Mouse (Mus musculus) intestine, embryonic 14.5 days (tissue): ENCODE measurements at regions not wholly inside any gene's neighbourhood (a gene's known extent, or its start where the extent isn't known, plus 50 kb on each side); places are given as distances from the start of the nearest gene placed in this dataset.

Experiments used
- ATAC-seq: fragments of 200-750 bp; cut with Nextera tagmentation; replicated peaks from 2 replicates; pipeline ENCODE4 v1.8.0; 2017; ENCODE audit warnings: low read depth, moderate number of reproducible peaks, moderate TSS enrichment, moderate library complexity; ENCODE audit not compliant: low FRiP score, low TSS enrichment
- DNase-seq: peaks from one replicate; pipeline ENCODE4 v3.0.0-alpha.2; 2018; ENCODE audit warnings: low spot score
- H3K27ac ChIP-seq: fragments of 300-500 bp; sonication (generic); 2 replicates; pipeline ENCODE4 v1.5.1; 2014; ENCODE audit warnings: low read depth, mild to moderate bottlenecking, control low read depth
- H3K27me3 ChIP-seq: fragments of 300-500 bp; sonication (generic); replicated peaks from 2 replicates; pipeline ENCODE4 v1.6.1; 2014; ENCODE audit warnings: low read length, control low read depth; ENCODE audit not compliant: control insufficient read depth, insufficient read depth
- H3K36me3 ChIP-seq: fragments of 300-500 bp; sonication (generic); 2 replicates; pipeline ENCODE4 v1.6.1; 2014; ENCODE audit warnings: low read length, control low read depth; ENCODE audit not compliant: control insufficient read depth, insufficient read depth
- H3K4me1 ChIP-seq: fragments of 300-500 bp; sonication (generic); replicated peaks from 2 replicates; pipeline ENCODE4 v1.6.1; 2014; ENCODE audit warnings: low read length, control low read depth, mixed read lengths; ENCODE audit not compliant: control insufficient read depth, insufficient read depth
- H3K4me2 ChIP-seq: fragments of 300-500 bp; sonication (generic); 2 replicates; pipeline ENCODE4 v1.6.1; 2014; ENCODE audit warnings: low read length
- H3K4me3 ChIP-seq: fragments of 300-500 bp; sonication (generic); 2 replicates; pipeline ENCODE4 v1.5.1; 2014; ENCODE audit warnings: low read depth, low read length, control low read depth, mixed read lengths
- H3K9ac ChIP-seq: fragments of 300-500 bp; sonication (generic); 2 replicates; pipeline ENCODE4 v1.6.1; 2014; ENCODE audit warnings: mild to moderate bottlenecking, low read length
- H3K9me3 ChIP-seq: fragments of 300-500 bp; sonication (generic); 2 replicates; pipeline ENCODE4 v1.6.1; 2016; ENCODE audit warnings: low read length, control low read depth; ENCODE audit not compliant: control insufficient read depth
- WGBS: fragments of 180-500 bp; shearing (Covaris S2); extraction: QIAGEN DNeasy Blood & Tissue Kit; methylation state at CpG from one replicate; pipeline ENCODE4 v1.1.7; 2014; 5-methylcytosine and 5-hydroxymethylcytosine counted together

GRCm38 (mm10) chr11:64890776-64891175 lies 88.1 kb upstream of the Elac2 start:
- ATAC-seq (no peak), DNase-seq (no peak)
- WGBS: 49% methylated on average over 3 of the region's 3 CpGs
- Histone ChIP-seq H3K4me2 (no peak overlapping the region), H3K36me3 (no peaks in the 10 kb centered on the region), H3K4me3 (no peak overlapping the region), H3K4me1 (peaks cover 4% of the 10 kb centered on the region; the same call in 1 of the 2 replicates), H3K27ac (no peak overlapping the region), H3K9ac (no peak overlapping the region), H3K27me3 (no peaks in the 10 kb centered on the region), H3K9me3 (no peaks in the 10 kb centered on the region)

GRCm38 (mm10) chr11:64895804-64896466 lies 82.9 kb upstream of the Elac2 start:
- no peak overlapping the region for H3K9ac ChIP-seq
- H3K27ac ChIP-seq: no peak overlapping the region
- DNase-seq (no peak), ATAC-seq (no peak)
- H3K9me3 ChIP-seq: no peaks in the 10 kb centered on the region
- no peak overlapping the region for H3K4me2 ChIP-seq
- no peaks in the 10 kb centered on the region for H3K4me1 ChIP-seq
- H3K27me3 ChIP-seq: no peaks in the 10 kb centered on the region
- H3K36me3 ChIP-seq: no peaks in the 10 kb centered on the region
- 84% methylated on average over 14 of the region's 14 CpGs for WGBS
- H3K4me3 ChIP-seq: no peak overlapping the region

GRCm38 (mm10) chr11:64898758-64899586 lies 79.9 kb upstream of the Elac2 start:
- H3K27ac ChIP-seq: no peak overlapping the region
- H3K36me3 ChIP-seq: no peaks in the 10 kb centered on the region
- H3K9ac ChIP-seq: no peak overlapping the region
- H3K9me3 ChIP-seq: no peaks in the 10 kb centered on the region
- H3K4me2 ChIP-seq: no peak overlapping the region
- ATAC-seq (no peak), DNase-seq (peak; percentile 90)
- no peak overlapping the region for H3K4me3 ChIP-seq
- H3K4me1 ChIP-seq: no peaks in the 10 kb centered on the region
- no peaks in the 10 kb centered on the region for H3K27me3 ChIP-seq
- 23% methylated on average over 17 of the region's 17 CpGs for WGBS

- H3K4me3 ChIP-seq: no peak overlapping the region
- no peak overlapping the region for H3K4me2 ChIP-seq
- ATAC-seq (no peak), DNase-seq (no peak)
- no peaks in the 10 kb centered on the region for H3K36me3 ChIP-seq
- no peak overlapping the region for H3K9ac ChIP-seq
- no peaks in the 10 kb centered on the region for H3K27me3 ChIP-seq
- no peaks in the 10 kb centered on the region for H3K4me1 ChIP-seq
- no peaks in the 10 kb centered on the region for H3K9me3 ChIP-seq
- 57% methylated on average over 15 of the region's 15 CpGs for WGBS
- no peak overlapping the region for H3K27ac ChIP-seq
Measured at GRCm38 (mm10) chr11:64899587-64900278, 79.1 kb upstream of the Elac2 start.

- Histone ChIP-seq H3K9me3 (no peaks in the 10 kb centered on the region), H3K4me1 (no peaks in the 10 kb centered on the region)
- no peak for DNase-seq
Measured at GRCm38 (mm10) chr11:64916783-64917182, 62.1 kb upstream of the Elac2 start.

GRCm38 (mm10) chr11:64917301-64917700 lies 61.5 kb upstream of the Elac2 start:
- WGBS: 76% methylated on average over 4 of the region's 4 CpGs
- Histone ChIP-seq H3K4me3 (no peak overlapping the region), H3K9ac (no peak overlapping the region), H3K27ac (no peak overlapping the region), H3K27me3 (no peaks in the 10 kb centered on the region), H3K4me2 (no peak overlapping the region), H3K4me1 (no peaks in the 10 kb centered on the region), H3K9me3 (no peaks in the 10 kb centered on the region), H3K36me3 (no peaks in the 10 kb centered on the region)
- DNase-seq: no peak
- ATAC-seq: no peak

More at GRCm38 (mm10) chr11:64916783-64917182, 62.1 kb upstream of the Elac2 start:
- no peak overlapping the region for H3K9ac ChIP-seq
- ATAC-seq: no peak
- no peak overlapping the region for H3K27ac ChIP-seq
- no peak overlapping the region for H3K4me3 ChIP-seq
- H3K4me2 ChIP-seq: no peak overlapping the region
- WGBS: 45% methylated on average over 8 of the region's 8 CpGs
- no peaks in the 10 kb centered on the region for H3K27me3 ChIP-seq
- no peaks in the 10 kb centered on the region for H3K36me3 ChIP-seq

- Histone ChIP-seq H3K4me3 (no peak overlapping the region), H3K27ac (no peak overlapping the region), H3K4me2 (no peak overlapping the region), H3K9ac (no peak overlapping the region), H3K27me3 (no peaks in the 10 kb centered on the region), H3K36me3 (no peaks in the 10 kb centered on the region), H3K9me3 (no peaks in the 10 kb centered on the region), H3K4me1 (no peaks in the 10 kb centered on the region)
- no peak for ATAC-seq
- no peak for DNase-seq
- WGBS: 78% methylated on average over 2 of the region's 2 CpGs
Measured at GRCm38 (mm10) chr11:64924989-64925388, 53.8 kb upstream of the Elac2 start.

DNA sequence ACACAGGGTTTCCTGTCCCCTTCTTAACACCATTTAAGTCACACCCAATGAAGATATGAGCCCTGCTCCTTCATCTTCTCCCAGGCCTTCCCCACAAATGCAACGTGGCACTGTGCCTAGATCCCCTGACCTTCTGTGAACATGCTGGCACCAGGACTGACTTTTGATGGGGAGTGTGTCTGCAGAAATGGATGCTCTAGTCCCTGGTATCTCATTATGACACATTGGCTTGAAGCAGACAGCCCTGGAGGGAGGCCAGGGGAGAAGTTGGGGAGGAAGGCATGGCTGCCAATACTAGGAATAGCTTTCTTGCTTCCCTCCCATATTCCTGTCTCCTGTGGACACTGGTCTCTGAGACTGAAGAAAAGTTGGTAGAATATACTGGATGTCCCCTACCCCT lies 52.9 kb upstream of the Elac2 start:
- H3K4me1 ChIP-seq: no peaks in the 10 kb centered on the region
- WGBS: 88% methylated on average over 1 of the region's 1 CpGs
- no peak overlapping the region for H3K4me2 ChIP-seq
- no peaks in the 10 kb centered on the region for H3K36me3 ChIP-seq
- DNase-seq (no peak), ATAC-seq (no peak)
- no peak overlapping the region for H3K27ac ChIP-seq
- no peaks in the 10 kb centered on the region for H3K27me3 ChIP-seq
- no peak overlapping the region for H3K9ac ChIP-seq
- H3K9me3 ChIP-seq: no peaks in the 10 kb centered on the region
- no peak overlapping the region for H3K4me3 ChIP-seq
